In the genomic region with DNA sequence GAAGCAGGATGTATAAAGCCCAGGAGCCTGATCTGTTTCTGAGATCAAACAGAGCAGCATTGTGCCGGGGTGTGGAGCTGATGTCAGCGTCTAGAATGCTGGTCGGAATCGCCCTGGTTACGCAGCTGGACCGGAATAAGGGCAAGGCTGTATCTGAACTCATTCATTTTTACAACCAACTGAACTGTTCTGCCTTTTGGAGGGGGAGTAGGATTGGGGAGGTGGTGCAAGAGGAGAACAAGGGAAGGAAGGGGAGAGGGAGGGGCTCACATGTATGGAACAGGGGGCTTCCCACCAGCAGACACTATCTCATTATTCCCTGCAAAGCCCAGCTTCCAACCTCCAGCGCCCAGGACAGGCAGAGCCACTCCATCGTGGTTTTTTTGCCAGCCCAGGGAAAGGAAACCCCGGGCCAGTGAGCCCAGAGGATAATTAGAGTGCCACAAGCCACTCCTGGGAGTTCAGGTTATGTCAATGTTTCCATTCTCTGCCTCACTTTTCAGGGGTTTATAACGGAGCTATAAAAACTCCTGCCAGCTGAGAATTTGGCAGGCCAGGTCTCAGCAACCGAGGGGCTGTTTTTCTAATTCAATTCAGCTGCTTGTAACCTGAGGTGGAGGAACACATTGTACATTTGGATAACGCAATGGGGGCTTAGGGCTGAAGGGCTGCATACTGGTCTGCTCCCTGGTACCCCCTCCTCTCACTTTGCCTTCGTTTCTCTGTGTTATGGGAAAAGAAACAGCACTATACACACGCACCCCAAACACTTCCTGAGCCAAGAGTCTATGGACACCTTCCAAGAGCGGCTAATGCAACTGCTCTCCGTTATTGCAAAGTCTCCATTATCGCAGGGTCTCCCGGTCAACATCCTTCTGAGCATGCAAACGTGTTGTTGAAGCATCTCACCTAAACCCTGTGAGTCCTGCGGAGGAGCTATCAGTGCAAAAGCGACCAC, we compare ENCODE assay signal across 8 mouse cellular contexts.
DNase-seq lines count a peak whose midpoint lies in the region; ATAC-seq and TF ChIP-seq lines count a peak whose summit lies in the region.

No protein-coding gene starts in this region.

- no peak for DNase-seq in lung, adult 2 months
- DNase-seq in lung, postnatal 25 days (ENCODE audit: low spot score): no peak
- peak; percentile 83 for DNase-seq in forebrain, embryonic 14.5 days (ENCODE audit: low spot score)
- peak; percentile 64 for DNase-seq in midbrain, embryonic 10.5 days (ENCODE audit: low spot score)
- DNase-seq in liver, embryonic 11.5 days (ENCODE audit: low spot score): no peak
- DNase-seq in adrenal gland, postnatal 4 days (ENCODE audit: low spot score in 2 of 2): no peak
- DNase-seq in left cerebral cortex, adult 9 months (ENCODE audit: low spot score in 2 of 2): no peak

- TF ChIP-seq CTCF in lung, adult 2 months (IDR thresholded peaks at IDR 0.05; ENCODE audit: insufficient read depth, low read length): no peak

- H3K27me3 ChIP-seq in forebrain, embryonic 14.5 days (replicated peaks; ENCODE audit: control insufficient read depth, insufficient read depth, low read length): no peaks in the 10 kb centered on the region
- H3K27me3 ChIP-seq in hindbrain, embryonic 16.5 days (replicated peaks; ENCODE audit: control insufficient read depth, insufficient read depth, low read length): no peaks in the 10 kb centered on the region; the same call in 1 of the 2 replicates
- peaks cover 81% of the 10 kb centered on the region for H3K27me3 ChIP-seq in midbrain, embryonic 10.5 days (ENCODE audit: low read depth, poor library complexity, severe bottlenecking)
- H3K27me3 ChIP-seq in liver, embryonic 11.5 days (replicated peaks; ENCODE audit: control insufficient read depth, insufficient read depth, low read length): peaks cover 6% of the 10 kb centered on the region

- H3K36me3 ChIP-seq in forebrain, embryonic 14.5 days (ENCODE audit: control insufficient read depth, insufficient read depth, low read length): no peaks in the 10 kb centered on the region
- no peaks in the 10 kb centered on the region for H3K36me3 ChIP-seq in hindbrain, embryonic 16.5 days (ENCODE audit: control insufficient read depth, insufficient read depth, low read length)
- no peaks in the 10 kb centered on the region for H3K36me3 ChIP-seq in midbrain, embryonic 10.5 days
- H3K36me3 ChIP-seq in liver, embryonic 11.5 days (ENCODE audit: control insufficient read depth, insufficient read depth, low read length): no peaks in the 10 kb centered on the region

- 24% methylated on average over 21 of the region's 21 CpGs for WGBS in lung, adult 2 months
- WGBS in forebrain, embryonic 14.5 days: 11% methylated on average over 21 of the region's 21 CpGs
- 19% methylated on average over 21 of the region's 21 CpGs for WGBS in hindbrain, embryonic 16.5 days
- 36% methylated on average over 21 of the region's 21 CpGs for WGBS in midbrain, embryonic 10.5 days
- WGBS in liver, embryonic 11.5 days: 45% methylated on average over 21 of the region's 21 CpGs

- peak overlapping the region; percentile 25 for H3K4me2 ChIP-seq in forebrain, embryonic 14.5 days (ENCODE audit: low read length)
- peak overlapping the region; percentile 35; the same call in 1 of the 2 replicates for H3K4me2 ChIP-seq in hindbrain, embryonic 16.5 days (ENCODE audit: low read length)
- no peak overlapping the region for H3K4me2 ChIP-seq in liver, embryonic 11.5 days

- H3K4me1 ChIP-seq in lung, adult 2 months (ENCODE audit: control insufficient read depth, insufficient read depth, low read length): peaks cover 6% of the 10 kb centered on the region
- H3K4me1 ChIP-seq in forebrain, embryonic 14.5 days (ENCODE audit: control insufficient read depth, insufficient read depth, low read length): peaks cover 17% of the 10 kb centered on the region
- H3K4me1 ChIP-seq in hindbrain, embryonic 16.5 days (ENCODE audit: control insufficient read depth, insufficient read depth, low read depth, low read length): peaks cover 14% of the 10 kb centered on the region
- H3K4me1 ChIP-seq in midbrain, embryonic 10.5 days: peaks cover 32% of the 10 kb centered on the region
- peaks cover 12% of the 10 kb centered on the region for H3K4me1 ChIP-seq in liver, embryonic 11.5 days (replicated peaks; ENCODE audit: control insufficient read depth, insufficient read depth, low read length)

- H3K9me3 ChIP-seq in forebrain, embryonic 14.5 days (replicated peaks; ENCODE audit: control insufficient read depth, low read length): no peaks in the 10 kb centered on the region
- H3K9me3 ChIP-seq in hindbrain, embryonic 16.5 days (ENCODE audit: control insufficient read depth, low read length): no peaks in the 10 kb centered on the region
- no peaks in the 10 kb centered on the region for H3K9me3 ChIP-seq in midbrain, embryonic 10.5 days (replicated peaks)
- no peaks in the 10 kb centered on the region for H3K9me3 ChIP-seq in liver, embryonic 11.5 days (ENCODE audit: control insufficient read depth, low read length)

- H3K27ac ChIP-seq in forebrain, embryonic 14.5 days (ENCODE audit: low read depth, low read length): peak overlapping the region; percentile 75
- H3K27ac ChIP-seq in hindbrain, embryonic 16.5 days (ENCODE audit: low read depth, low read length): peak overlapping the region; percentile 58
- peak overlapping the region; percentile 60 for H3K27ac ChIP-seq in midbrain, embryonic 10.5 days (replicated peaks)
- no peak overlapping the region for H3K27ac ChIP-seq in liver, embryonic 11.5 days (ENCODE audit: low read depth, low read length)

- no peak overlapping the region; the same call in 1 of the 2 replicates for H3K9ac ChIP-seq in forebrain, embryonic 14.5 days (ENCODE audit: low read length)
- no peak overlapping the region for H3K9ac ChIP-seq in hindbrain, embryonic 16.5 days (ENCODE audit: low read depth, low read length)
- H3K9ac ChIP-seq in liver, embryonic 11.5 days (ENCODE audit: low read depth, low read length): no peak overlapping the region

- peak overlapping the region; percentile 19 for H3K4me3 ChIP-seq in lung, adult 2 months (replicated peaks; ENCODE audit: extremely low read depth, low read depth, low read length)
- H3K4me3 ChIP-seq in forebrain, embryonic 14.5 days (ENCODE audit: low read depth, low read length): no peak overlapping the region
- H3K4me3 ChIP-seq in hindbrain, embryonic 16.5 days (ENCODE audit: low read length): no peak overlapping the region
- peak overlapping the region; percentile 19; the same call in 1 of the 2 replicates for H3K4me3 ChIP-seq in midbrain, embryonic 10.5 days
- no peak overlapping the region for H3K4me3 ChIP-seq in liver, embryonic 11.5 days (ENCODE audit: low read depth, low read length)

- ATAC-seq in forebrain, embryonic 14.5 days: peak; percentile 86
- peak; percentile 87 for ATAC-seq in hindbrain, embryonic 16.5 days
- no peak for ATAC-seq in liver, embryonic 11.5 days (replicated peaks; ENCODE audit: low FRiP score)

- TF ChIP-seq POLR2A in lung, adult 2 months (IDR thresholded peaks at IDR 0.05; ENCODE audit: borderline replicate concordance, extremely low read depth, low read depth, low read length): no peak

Comparison
In these comparisons a context has a peak if more than half of its experiments do, and no peak if none do; other contexts are left out.
1. DNase-seq: peak in forebrain, embryonic 14.5 days (single experiment) and midbrain, embryonic 10.5 days (single experiment); none in lung, adult 2 months (single experiment), lung, postnatal 25 days (single experiment), liver, embryonic 11.5 days (single experiment), adrenal gland, postnatal 4 days (0 of 2) and left cerebral cortex, adult 9 months (0 of 2).
2. H3K4me3 ChIP-seq: peak in lung, adult 2 months (single experiment) and midbrain, embryonic 10.5 days (single experiment); none in forebrain, embryonic 14.5 days (single experiment), hindbrain, embryonic 16.5 days (single experiment) and liver, embryonic 11.5 days (single experiment).